Mouse (Mus musculus): ENCODE measurements around the gene Acbd4.

DNA sequence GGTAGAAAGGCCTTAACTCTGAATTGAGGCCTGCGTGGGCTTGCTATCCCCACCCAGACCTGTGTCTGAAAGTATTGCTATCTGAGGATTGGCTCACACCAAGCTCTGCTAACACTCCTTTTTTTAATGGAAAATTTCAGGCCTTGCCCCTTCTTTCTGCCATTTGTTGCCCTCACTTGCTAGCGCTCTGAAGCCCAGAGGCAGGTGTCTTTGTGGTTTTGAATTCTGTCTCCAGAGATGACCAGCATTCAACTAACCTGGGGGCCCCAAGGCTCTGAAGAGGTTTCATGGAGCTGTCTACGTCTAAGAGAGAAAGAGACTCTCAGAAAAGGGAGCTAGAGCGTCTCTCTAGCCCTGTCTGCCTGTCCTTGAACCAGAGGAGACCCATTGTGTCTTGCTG, 33.2 kb upstream of the Acbd4 start:
- TF ChIP-seq CTCF (IDR thresholded peaks at IDR 0.05; ENCODE audit: control insufficient read depth, insufficient read depth, insufficient replicate concordance, low read depth, low read length), result no peak
- TF ChIP-seq POLR2A (IDR thresholded peaks at IDR 0.05; ENCODE audit: control insufficient read depth, low read depth, low read length), result no peak
